Comparison of ENCODE assay signal across 15 mouse cellular contexts in the genomic region with DNA sequence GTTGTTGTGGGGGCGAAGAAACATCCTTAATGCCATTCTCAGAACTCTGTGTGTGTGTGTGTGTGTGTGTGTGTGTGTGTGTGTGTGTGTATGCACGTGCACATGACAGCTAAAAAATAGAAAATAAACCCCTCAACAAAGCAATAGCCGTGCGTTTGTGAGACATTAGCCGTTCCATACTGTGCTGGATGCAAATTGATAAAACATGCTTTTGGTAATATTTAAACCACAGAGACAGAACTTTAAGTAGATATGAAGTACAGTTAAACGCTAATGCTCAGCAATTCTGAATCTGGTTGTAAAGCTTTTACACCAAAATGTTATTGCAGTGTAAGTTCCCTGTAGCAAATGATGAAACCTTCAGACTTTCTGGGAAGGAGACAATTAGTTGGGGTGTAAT.
"Had no signal": no experiment of that assay in that cellular context is flagged by ENCODE, and none has a peak within 500 bp of the region (broad histone marks: within the 10 kb centered on the region; RNA-seq: fewer than 3 reads in every experiment).

No protein-coding gene starts in this region.

- H3K36me3 ChIP-seq: liver, embryonic 13.5 days; lung, embryonic 15.5 days; midbrain, embryonic 13.5 days; midbrain, embryonic 15.5 days; neural tube, embryonic 12.5 days; stomach, embryonic 15.5 days had no signal

- H3K9me3 ChIP-seq: liver, embryonic 13.5 days; lung, embryonic 15.5 days; midbrain, embryonic 13.5 days; midbrain, embryonic 15.5 days; neural tube, embryonic 12.5 days; stomach, embryonic 15.5 days had no signal

- H3K4me2 ChIP-seq: liver, embryonic 13.5 days; lung, embryonic 15.5 days; midbrain, embryonic 13.5 days; midbrain, embryonic 15.5 days; neural tube, embryonic 12.5 days; stomach, embryonic 15.5 days had no signal

- DNase-seq: liver, embryonic 13.5 days; lung, adult 2 months; lung, postnatal 14 days; lung, postnatal 36 days; right cerebral cortex, postnatal 14 days; thymus, adult 2 months; thymus, postnatal 25 days had no signal

- H3K27me3 ChIP-seq: liver, embryonic 13.5 days; lung, embryonic 15.5 days; midbrain, embryonic 13.5 days; midbrain, embryonic 15.5 days; neural tube, embryonic 12.5 days; stomach, embryonic 15.5 days had no signal

- ATAC-seq: lung, postnatal 0 days; midbrain, embryonic 13.5 days; midbrain, embryonic 15.5 days had no signal

- H3K9ac ChIP-seq: liver, embryonic 13.5 days; lung, embryonic 15.5 days; midbrain, embryonic 13.5 days; midbrain, embryonic 15.5 days; neural tube, embryonic 12.5 days; stomach, embryonic 15.5 days had no signal

- H3K4me3 ChIP-seq: liver, embryonic 13.5 days; lung, embryonic 15.5 days; midbrain, embryonic 13.5 days; midbrain, embryonic 15.5 days; neural tube, embryonic 12.5 days; stomach, embryonic 15.5 days had no signal

- H3K4me1 ChIP-seq: lung, embryonic 15.5 days; stomach, embryonic 15.5 days had no signal

- H3K27ac ChIP-seq: liver, embryonic 13.5 days; lung, embryonic 15.5 days; macrophage; midbrain, embryonic 13.5 days; midbrain, embryonic 15.5 days; neural tube, embryonic 12.5 days; stomach, embryonic 15.5 days; stomach, postnatal 0 days had no signal
